Mouse (Mus musculus): ENCODE results near the gene Rps9.
"Not testable (repeated sequence)": the region's sequence is repeated elsewhere in the genome, so short reads cannot be mapped to it uniquely, and the experiment has no call there.

The Rps9 gene

DNA sequence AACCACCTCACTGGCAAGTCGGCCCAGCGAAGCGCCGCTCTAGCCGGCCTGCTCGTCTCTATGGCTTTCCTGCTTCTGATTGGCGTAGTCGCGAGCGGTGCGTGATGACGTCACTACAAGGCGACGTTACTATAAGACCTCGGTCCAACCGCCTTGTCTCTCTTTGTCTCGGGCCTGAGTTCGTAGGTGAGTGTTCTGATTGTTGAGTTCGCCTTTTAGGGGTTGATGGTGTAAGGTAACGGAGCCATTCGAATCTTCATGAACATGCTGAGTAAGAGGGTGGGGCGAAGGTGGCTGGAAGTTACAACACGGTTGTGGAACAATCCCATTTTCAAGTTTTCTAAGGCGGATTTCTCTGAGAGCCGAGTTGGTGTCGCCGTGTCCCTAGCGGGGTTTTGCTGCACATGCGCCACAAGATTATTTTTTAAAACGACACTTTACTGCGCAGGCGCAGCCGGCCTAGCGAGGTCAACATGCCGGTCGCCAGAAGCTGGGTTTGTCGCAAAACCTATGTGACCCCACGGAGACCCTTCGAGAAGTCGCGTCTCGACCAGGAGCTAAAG lies at the start of gene Rps9:
Gene Rps9 (plus strand): TSS at position 115 of the 563 bp plus-strand sequence.
- DNase-seq (ENCODE audit: low read depth), result peak; percentile 93

DNA sequence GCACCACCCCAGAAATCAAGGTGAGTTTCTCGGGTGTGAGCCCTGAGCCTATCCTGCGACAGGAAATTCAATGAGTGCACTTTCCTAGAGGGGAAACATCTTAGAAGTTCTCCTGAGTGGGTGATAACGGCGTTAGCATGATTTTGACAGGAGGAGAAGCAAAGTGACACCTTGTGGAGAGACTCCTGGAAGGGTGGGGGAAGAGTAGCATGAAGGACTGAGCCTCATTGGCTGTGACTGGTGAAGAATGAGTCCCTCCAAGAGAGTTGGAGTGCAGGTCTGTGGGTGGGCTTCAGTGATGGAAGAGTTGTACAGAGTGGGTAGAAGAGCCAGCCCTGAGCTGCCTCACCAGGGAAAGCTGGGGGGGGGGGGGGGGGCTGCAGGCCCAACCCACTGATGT lies 46.8 kb upstream of the Rps9 start:
- DNase-seq (ENCODE audit: low read depth), result no peak

DNA sequence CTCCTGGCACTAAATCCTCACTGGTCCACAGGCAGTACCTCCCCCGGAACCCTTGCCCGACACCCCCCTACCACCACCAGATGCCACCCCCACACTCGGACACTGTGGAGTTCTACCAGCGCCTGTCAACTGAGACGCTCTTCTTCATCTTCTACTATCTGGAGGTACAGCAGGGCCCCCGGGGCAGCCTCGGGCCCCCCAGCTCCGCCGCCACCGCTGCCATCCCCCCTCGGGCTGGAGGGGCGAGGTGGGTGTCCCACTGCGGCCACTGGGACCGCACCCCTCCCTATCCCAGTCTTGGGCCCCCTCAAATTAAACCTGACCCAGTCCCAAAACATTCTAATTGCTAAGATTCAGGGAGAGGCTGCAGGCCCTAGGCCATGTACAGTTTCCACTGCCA lies 45.2 kb upstream of the Rps9 start:
- no peak for DNase-seq (ENCODE audit: low read depth)

- DNase-seq (ENCODE audit: low read depth), result no peak
Measured at GRCm38 (mm10) chr7:3664524-3665214, 39.1 kb upstream of the Rps9 start.

DNA sequence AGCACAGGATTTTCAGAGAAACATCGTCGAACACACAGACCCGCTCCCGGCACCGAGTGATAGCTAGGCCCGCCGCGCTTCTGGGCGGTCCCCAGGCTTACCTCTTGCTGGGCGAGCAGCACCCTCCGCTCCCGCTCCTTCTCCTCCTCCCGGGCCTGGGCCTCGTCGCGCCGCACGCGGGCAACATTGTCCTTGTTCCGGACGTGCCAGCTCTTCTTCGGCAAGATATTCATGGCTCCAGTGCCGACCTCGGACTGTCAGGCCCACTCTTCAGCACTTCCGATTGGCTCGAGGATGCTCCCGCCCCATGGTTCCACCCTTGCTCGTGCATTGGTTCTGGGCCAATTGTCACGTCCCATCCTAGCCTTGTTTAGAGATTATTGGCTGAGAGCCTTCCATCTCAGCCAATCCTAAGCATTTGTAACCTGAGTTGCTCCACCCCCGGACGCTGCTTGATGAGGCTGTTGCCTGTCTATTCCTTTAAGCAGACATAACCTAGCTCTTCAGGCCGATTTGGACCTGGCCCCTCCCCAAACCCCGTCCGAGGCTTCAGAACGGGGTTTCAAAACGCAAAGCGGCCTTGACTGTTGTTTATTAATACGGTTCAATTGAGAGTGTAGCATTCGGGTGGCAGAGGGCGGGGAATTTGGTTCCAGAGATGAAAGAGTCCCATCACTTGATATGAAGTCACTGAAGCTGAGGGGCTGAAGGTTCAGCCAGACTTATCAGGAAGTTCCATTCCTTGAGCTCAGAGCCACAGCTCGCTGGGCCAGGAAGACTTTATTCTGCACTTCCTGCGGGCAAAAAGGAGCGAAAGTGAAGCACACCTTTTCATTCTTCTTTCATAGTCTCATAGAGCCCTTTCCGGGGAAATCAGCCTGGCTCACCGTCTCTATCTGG lies 38.3 kb upstream of the Rps9 start, which contains the start of gene Leng1:
Gene Leng1 (minus strand): TSS at position 626 of the 900 bp plus-strand sequence.
- peak; percentile 99 for DNase-seq (ENCODE audit: low read depth)

DNA sequence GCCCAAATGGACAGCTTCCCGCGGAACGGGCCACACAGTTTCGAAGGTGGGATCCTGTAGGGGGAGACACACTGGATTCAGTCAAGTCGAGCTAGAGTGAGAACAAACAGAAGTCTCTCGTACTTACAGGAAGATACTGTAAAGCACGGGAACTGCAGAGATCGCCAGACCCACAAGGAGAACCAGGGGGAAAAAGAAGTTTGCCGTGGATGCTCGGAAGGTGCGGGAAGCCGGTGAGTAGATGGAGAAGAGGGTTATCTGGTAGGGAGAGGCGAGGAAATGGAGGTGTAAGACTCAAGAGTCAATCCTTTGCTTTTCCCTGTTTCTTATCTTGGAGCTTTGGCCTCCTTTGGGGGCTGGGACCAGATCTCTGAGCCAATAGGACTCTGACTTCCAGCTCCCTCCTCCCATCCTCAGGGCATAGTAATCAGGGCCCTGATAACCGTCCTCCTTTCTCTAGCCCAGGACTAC lies 36.8 kb upstream of the Rps9 start:
- no peak for DNase-seq (ENCODE audit: low read depth)

- DNase-seq (ENCODE audit: low read depth), result peak; percentile 9
Measured at GRCm38 (mm10) chr7:3674507-3675227, 29.1 kb upstream of the Rps9 start.

DNA sequence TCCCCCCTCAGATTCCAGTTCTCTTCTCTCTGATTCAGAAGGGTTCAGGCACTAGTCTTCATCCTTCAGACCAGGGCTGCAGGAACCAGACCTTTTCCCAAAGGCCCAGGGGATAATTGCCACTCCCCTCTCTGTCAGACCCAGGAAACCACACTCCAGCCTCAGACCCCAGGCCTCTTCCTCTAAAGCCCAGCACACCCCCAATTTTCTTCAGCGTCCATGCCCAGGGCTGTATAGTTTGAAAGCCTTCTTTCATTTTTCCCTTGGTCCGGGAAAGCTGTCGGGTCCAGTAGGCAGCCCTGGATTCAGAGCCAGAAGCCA lies 28.6 kb upstream of the Rps9 start:
- no peak for DNase-seq (ENCODE audit: low read depth)

GRCm38 (mm10) chr7:3676371-3676770 lies 27.4 kb upstream of the Rps9 start:
- no peak for DNase-seq (ENCODE audit: low read depth)

- no peak for DNase-seq (ENCODE audit: low read depth)
Measured at GRCm38 (mm10) chr7:3677342-3677741, 26.5 kb upstream of the Rps9 start, which contains the start of gene Tmc4. Tmc4 (minus strand) TSS chr7:3677553.

DNA sequence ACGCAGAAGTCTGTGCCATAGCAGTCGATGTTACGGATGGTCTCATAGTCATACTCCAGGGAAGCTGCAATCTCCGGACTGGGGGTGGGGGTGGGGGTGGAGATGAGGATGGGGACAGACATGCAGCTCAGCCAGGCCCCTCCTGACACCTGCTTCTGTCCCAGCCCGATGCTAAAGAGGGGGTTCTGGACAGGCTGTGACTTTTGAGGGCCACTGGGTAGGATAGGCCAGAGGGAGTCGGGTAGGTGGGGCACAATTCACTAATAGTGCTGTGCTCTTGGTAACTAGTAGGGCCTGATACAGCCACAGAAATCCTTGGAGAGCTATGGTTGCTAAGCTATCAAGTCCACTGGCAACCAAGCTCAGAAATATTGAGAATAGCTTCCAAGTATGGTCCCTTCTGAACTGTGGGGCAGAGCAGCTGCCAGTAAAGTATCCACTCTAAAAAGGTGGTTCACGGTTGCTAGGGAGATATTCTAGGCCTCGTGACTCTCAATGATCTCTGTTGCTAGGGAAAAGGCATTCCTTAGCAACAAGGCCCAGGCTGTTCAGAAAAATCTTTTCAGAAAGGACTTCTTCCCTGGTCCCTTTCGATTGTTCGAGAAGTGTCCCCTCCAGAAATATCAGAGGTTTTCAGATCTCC lies 19.8 kb upstream of the Rps9 start:
- no peak for DNase-seq (ENCODE audit: low read depth)

DNA sequence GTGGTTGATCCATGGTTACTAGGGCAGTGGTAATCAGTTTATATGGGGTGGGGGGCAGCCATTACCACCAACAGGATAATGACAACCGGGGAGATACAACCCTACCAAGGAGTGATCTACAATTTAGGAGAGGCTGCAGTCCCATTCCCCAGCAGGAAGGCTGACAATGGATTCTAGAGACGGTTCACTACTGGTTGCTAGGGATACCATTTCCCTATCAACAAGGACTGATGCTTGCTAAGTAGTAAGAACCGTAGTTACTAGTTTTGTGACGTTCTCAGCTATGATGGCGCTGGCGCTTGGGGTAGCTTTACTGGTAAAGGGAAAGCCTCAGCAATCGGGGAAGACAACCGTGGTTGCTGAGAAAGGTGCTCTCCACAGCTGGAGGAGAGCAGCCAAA lies 19.1 kb upstream of the Rps9 start:
- no peak for DNase-seq (ENCODE audit: low read depth)

DNA sequence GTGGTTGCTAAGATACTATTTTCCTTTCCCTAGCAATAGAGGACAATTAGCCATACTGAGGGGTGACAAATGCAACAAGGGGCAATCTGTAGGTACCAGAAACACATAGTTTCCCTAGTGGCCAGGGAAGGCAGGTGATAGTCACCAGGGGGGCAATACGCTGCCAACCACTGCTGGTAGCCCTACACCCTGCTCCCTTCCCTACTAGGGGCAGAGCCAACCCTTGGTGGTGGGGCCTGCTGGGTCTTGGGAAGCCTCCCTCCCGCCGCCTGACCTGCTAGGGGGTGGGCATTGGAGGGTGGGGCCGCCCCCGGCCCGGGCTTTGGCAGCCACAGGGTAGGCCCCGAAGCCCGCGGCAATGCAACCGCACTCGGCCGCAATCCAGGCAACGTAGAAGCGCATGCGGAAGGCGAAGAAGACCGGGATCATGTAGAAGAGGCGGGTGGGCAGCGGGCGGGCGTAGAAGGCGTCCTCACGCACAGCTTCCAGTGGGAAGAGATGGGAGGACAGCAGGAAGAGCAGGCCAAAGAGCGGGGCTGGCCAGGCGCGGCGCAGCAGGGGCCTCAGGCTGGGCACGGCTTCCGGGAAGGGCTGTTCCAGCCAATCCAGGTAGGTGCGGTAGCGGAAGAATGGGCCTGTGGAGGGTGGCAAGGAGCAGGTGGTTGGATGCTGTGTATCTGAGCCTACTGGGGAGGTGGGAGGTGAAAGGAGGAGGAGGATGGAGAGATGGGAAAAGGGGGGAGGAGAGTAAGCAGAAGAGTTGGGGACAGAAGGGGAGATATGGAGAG lies 18.2 kb upstream of the Rps9 start:
- DNase-seq (ENCODE audit: low read depth), result no peak

- DNase-seq (ENCODE audit: low read depth), result no peak
Measured at GRCm38 (mm10) chr7:3691919-3692318, 11.9 kb upstream of the Rps9 start.

- DNase-seq (ENCODE audit: low read depth), result no peak
Measured at GRCm38 (mm10) chr7:3692382-3692986, 11.3 kb upstream of the Rps9 start, which contains the start of gene Tsen34. Tsen34 (plus strand) TSS chr7:3692863.

GRCm38 (mm10) chr7:3692987-3693808 lies 10.6 kb upstream of the Rps9 start, which contains the start of gene Mboat7:
Mboat7 (minus strand) TSS chr7:3693523.
- DNase-seq (ENCODE audit: low read depth), result peak; percentile 99

DNA sequence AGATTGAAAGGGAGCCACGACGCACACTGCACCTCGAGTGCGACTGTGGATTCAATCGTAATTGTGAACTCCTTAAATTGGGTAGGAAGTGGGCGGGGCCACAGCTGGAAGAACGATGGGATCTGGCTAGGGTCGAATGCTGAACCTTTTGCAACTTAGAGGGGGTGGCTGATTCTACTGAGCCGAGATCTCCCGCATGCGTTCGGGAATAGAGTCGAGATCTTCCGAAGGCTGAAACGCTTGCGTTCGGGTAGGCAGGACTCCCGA lies 10.1 kb upstream of the Rps9 start:
- no peak for DNase-seq (ENCODE audit: low read depth)

DNA sequence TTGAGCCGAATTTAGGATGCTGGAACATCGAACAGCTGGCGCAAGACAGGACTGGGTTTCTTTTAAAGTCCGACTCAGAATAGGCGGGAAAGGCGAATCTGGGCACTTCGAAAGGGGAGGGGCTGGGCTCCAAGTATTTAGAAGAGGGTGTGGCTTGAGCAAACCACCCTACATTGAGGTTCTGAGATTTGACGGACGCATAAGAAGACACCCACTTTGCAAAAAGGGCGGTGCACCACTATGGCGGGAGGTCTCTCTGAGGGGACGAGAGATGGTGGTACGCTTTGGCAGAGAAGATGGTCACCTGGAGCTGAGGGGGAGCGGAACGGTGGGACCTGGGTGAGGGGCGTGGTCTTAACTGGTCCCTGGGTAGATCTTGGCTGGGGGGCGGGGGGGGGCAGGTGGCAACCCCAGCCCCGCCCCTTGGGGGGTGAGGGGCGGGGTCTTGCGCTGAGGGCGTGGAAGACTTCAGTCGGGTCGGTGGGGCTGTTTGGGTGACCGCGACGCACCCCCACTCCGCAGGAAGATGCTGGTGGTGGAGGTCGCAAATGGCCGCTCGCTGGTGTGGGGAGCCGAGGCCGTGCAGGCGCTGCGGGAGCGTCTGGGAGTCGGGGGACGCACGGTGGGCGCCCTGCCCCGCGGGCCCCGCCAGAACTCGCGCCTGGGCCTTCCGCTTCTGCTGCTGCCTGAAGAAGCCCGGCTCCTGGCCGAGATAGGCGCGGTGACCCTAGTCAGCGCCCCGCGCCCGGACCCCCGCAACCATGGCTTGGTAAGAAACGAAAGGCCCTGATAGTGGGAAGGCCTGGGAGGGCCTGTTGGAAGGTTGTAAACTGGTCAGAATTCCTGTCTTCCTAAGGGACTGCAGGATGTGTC lies 9.5 kb upstream of the Rps9 start:
- peak; percentile 73 for DNase-seq (ENCODE audit: low read depth)

DNA sequence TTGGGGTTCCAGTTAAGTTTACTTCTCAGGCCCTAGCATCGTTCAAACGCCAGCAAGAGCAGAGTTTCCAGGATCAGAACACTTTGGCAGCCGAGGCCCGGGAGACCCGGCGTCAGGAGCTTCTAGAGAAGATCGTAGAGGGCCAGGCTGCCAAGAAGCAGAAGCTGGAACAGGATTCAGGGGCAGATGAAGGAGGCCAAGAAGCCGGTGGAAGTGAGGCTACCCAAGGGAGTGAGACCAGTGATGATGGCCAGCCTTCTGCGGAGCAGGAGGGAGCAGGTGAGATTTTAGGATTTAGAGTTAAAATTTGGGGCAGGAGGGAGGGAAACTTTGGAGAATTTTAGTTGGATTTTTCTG lies 8.9 kb upstream of the Rps9 start:
- DNase-seq (ENCODE audit: low read depth), result not testable (repeated sequence)

Data from fibroblast of lung, adult 2 months (primary cell).